Mouse (Mus musculus) cerebellum, adult 2 months (tissue): ENCODE data around the gene Ctnna2. TPM values are rescaled to one million over a fixed set of nuclear protein-coding genes. Genes with fewer than 3 reads are reported as not detected.

Source experiments
- DNase-seq, 2 experiments: peaks; one replicate each; pipeline ENCODE4 v3.0.0; 2021
- H3K27ac ChIP-seq: fragments of 200-500 bp; 2 replicates; pipeline ENCODE4 v1.5.1; 2012; ENCODE audit warnings: low read length, control low read depth, inconsistent platforms; ENCODE audit not compliant: insufficient read depth
- H3K27me3 ChIP-seq: fragments of 200-500 bp; 2 replicates; pipeline ENCODE4 v1.6.1; 2012; ENCODE audit warnings: inconsistent platforms, mild to moderate bottlenecking, low read length, moderate library complexity; ENCODE audit not compliant: control insufficient read depth, insufficient read depth
- H3K4me1 ChIP-seq: fragments of 200-500 bp; 2 replicates; pipeline ENCODE4 v1.6.1; 2011; ENCODE audit warnings: low read length; ENCODE audit not compliant: control insufficient read depth, insufficient read depth
- H3K4me3 ChIP-seq: fragments of 200-500 bp; replicated peaks from 2 replicates; pipeline ENCODE3; 2011; ENCODE audit warnings: mild to moderate bottlenecking, low read depth, low read length, control low read depth; ENCODE audit not compliant: insufficient read depth
- CTCF ChIP-seq: fragments of 200-500 bp; IDR thresholded peaks from 2 replicates; pipeline ENCODE4 v1.5.1; 2011; ENCODE audit warnings: low read depth, mild to moderate bottlenecking, control low read depth, low read length, moderate library complexity, borderline replicate concordance; ENCODE audit not compliant: insufficient read depth
- POLR2A ChIP-seq: fragments of 200-500 bp; IDR thresholded peaks from 2 replicates; pipeline ENCODE4 v1.6.1; 2011; ENCODE audit warnings: low read length, control low read depth, borderline replicate concordance; ENCODE audit not compliant: insufficient read depth
- WGBS: fragments of 180-500 bp; shearing (Covaris S2); methylation state at CpG from one replicate; pipeline ENCODE4 v1.1.7; 2018; 5-methylcytosine and 5-hydroxymethylcytosine counted together
- polyA plus RNA-seq: library from polyadenylated mRNA; depleted of rRNA; stranded (reverse); fragments of >200 nt; gene quantifications from 2 replicates; pipeline ENCODE4 v1.2.3, GENCODE M21; 2012

The Ctnna2 gene
- polyA plus RNA-seq, 1 experiment = 49.2 TPM

DNA sequence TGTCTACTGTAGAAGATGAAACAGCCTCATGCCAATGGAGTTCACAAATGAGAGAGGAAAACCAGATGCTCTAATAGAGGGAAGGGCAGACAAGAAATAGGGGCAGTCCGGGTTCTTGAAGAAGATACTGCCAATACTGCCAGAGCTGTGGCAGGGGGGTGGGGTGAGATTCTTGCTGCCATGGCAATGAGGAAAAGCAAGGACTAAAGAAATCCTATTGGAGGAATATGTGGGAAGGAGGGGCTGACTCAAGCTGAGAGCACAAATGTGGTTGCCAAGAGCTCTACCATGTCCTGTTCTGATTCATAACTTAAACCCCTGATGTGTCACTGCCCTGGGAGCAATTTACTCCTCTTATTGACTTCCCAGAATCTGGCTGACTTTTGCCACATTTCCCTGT is 878.5 kb downstream of the Ctnna2 start:
- no peak for DNase-seq
- no peak overlapping the region for H3K27ac ChIP-seq
- H3K27me3 ChIP-seq = no peaks in the 10 kb centered on the region
- 25% methylated on average over 1 of the region's 1 CpGs for WGBS
- TF ChIP-seq CTCF (no peak), POLR2A (no peak)
- no peaks in the 10 kb centered on the region for H3K4me1 ChIP-seq
- H3K4me3 ChIP-seq = no peak overlapping the region

- no peak for DNase-seq
- WGBS = 98% methylated on average over 1 of the region's 1 CpGs
- Histone ChIP-seq H3K27me3 (no peaks in the 10 kb centered on the region), H3K27ac (no peak overlapping the region), H3K4me1 (no peaks in the 10 kb centered on the region), H3K4me3 (no peak overlapping the region)
- TF ChIP-seq POLR2A (no peak), CTCF (no peak)
Measured at GRCm38 (mm10) chr6:77098540-77098939, 881.0 kb downstream of the Ctnna2 start.

GRCm38 (mm10) chr6:77075396-77076376 is 903.8 kb downstream of the Ctnna2 start:
- Histone ChIP-seq H3K4me3 (no peak overlapping the region), H3K27ac (no peak overlapping the region), H3K4me1 (peaks cover 4% of the 10 kb centered on the region), H3K27me3 (no peaks in the 10 kb centered on the region)
- peak; percentile 91 to 94 for DNase-seq
- 17% methylated on average over 14 of the region's 14 CpGs for WGBS
- no peak for TF ChIP-seq POLR2A
- TF ChIP-seq CTCF = no peak

DNA sequence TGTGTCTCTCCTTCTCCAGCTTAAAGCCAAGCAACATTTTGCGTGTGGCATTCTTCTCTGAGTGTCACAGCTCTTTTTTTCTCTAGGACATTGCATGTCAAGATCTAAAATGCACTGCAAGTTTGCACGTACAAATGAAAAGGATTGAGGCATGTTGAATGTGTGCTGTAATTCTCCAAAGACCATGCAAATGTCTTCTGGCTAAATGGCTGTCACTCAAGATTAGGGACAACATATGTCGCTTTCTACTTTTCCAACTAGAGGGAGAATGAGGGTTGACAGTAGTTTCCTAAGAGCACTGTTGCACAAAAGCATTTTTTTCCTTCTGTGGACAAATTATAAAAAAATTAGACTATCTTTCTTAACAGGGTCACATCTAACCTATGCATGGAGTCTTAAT is 909.9 kb downstream of the Ctnna2 start:
- Histone ChIP-seq H3K27me3 (no peaks in the 10 kb centered on the region), H3K27ac (no peak overlapping the region), H3K4me3 (no peak overlapping the region), H3K4me1 (no peaks in the 10 kb centered on the region)
- no peak for DNase-seq
- WGBS = 76% methylated on average over 3 of the region's 3 CpGs
- no peak for TF ChIP-seq CTCF

DNA sequence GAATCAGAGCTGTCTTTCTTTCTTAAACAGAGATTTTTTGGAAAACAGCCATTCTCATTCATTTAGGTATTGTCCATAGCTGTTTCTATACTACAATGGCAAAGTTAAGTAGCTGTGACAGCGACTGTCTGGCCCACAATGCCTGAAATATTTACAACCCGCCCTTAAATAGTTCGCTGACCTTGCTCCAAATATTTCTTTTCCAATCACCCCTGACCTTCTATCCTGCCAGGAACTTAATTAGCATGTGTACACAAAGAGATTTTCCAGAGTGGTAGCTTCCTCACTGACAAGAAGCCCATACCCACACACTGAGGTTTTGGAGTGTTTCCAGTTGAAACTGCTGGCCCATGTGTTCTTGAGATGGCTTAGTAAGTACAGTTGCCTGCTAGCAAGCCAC is 928.8 kb downstream of the Ctnna2 start:
- Histone ChIP-seq H3K27me3 (no peaks in the 10 kb centered on the region), H3K4me3 (no peak overlapping the region), H3K27ac (no peak overlapping the region), H3K4me1 (no peaks in the 10 kb centered on the region; the same call in 1 of the 2 replicates)
- TF ChIP-seq CTCF = no peak
- TF ChIP-seq POLR2A = no peak
- 61% methylated on average over 3 of the region's 3 CpGs for WGBS
- peak in 1 of 2 experiments; percentile 4 for DNase-seq

- H3K4me1 ChIP-seq = no peaks in the 10 kb centered on the region; the same call in 1 of the 2 replicates
- no peak overlapping the region for H3K27ac ChIP-seq
- no peak overlapping the region for H3K4me3 ChIP-seq
- 82% methylated on average over 2 of the region's 2 CpGs for WGBS
- no peaks in the 10 kb centered on the region for H3K27me3 ChIP-seq
- TF ChIP-seq POLR2A (no peak), CTCF (no peak)
- no peak for DNase-seq
Measured at GRCm38 (mm10) chr6:77050193-77050592, 929.3 kb downstream of the Ctnna2 start.

GRCm38 (mm10) chr6:77047568-77047967 is 931.9 kb downstream of the Ctnna2 start:
- Histone ChIP-seq H3K27me3 (no peaks in the 10 kb centered on the region), H3K4me3 (no peak overlapping the region), H3K4me1 (no peaks in the 10 kb centered on the region; the same call in 1 of the 2 replicates), H3K27ac (no peak overlapping the region)
- WGBS = 91% methylated on average over 1 of the region's 1 CpGs
- TF ChIP-seq POLR2A (no peak), CTCF (no peak)
- no peak for DNase-seq

DNA sequence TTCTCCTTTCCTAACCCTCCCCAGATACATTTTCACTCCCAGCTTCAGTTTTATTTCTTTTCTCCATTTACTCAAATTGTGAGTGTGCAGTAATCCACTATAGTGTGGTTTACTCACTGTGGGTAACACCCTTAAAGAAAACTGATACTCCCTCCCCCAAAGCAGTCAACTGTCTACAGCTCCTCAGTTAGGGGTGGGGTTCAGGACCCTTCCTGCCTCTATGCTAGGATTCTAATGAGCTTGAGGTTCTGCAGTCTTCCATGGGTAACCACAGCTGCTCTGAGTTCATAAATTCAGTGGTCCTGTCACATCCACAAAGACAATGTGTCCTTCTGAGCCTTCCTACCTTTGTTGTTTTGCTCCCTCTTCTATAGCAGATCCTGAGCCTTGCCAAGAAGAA is 954.4 kb downstream of the Ctnna2 start:
- Histone ChIP-seq H3K27ac (no peak overlapping the region), H3K4me3 (no peak overlapping the region), H3K27me3 (no peaks in the 10 kb centered on the region), H3K4me1 (no peaks in the 10 kb centered on the region)
- DNase-seq = no peak
- no peak for TF ChIP-seq POLR2A
- TF ChIP-seq CTCF = no peak
